Mouse (Mus musculus) forebrain, embryonic 14.5 days (tissue): ENCODE measurements around the gene Plcl1. TPM values are rescaled to one million over a fixed set of nuclear protein-coding genes. Genes with fewer than 3 reads are reported as not detected.
A peak's percentile ranks its signal among the peaks of the same experiment; 100 is the strongest.

Experiments
- ATAC-seq: fragments of 200-750 bp; cut with Nextera tagmentation; 2 replicates; pipeline ENCODE4 v1.8.0; 2017; ENCODE audit warnings: mild to moderate bottlenecking, moderate library complexity
- DNase-seq: peaks from one replicate; pipeline ENCODE4 v3.0.0-alpha.2; 2015; ENCODE audit warnings: low spot score
- H3K27ac ChIP-seq: fragments of 300-500 bp; sonication (generic); 2 replicates; pipeline ENCODE4 v1.5.1; 2014; ENCODE audit warnings: low read depth, mild to moderate bottlenecking, control low read depth, low read length, moderate library complexity
- H3K27me3 ChIP-seq: fragments of 300-500 bp; sonication (generic); replicated peaks from 2 replicates; pipeline ENCODE4 v1.6.1; 2014; ENCODE audit warnings: low read length, control low read depth, mixed read lengths; ENCODE audit not compliant: control insufficient read depth, insufficient read depth
- H3K36me3 ChIP-seq: fragments of 300-500 bp; sonication (generic); 2 replicates; pipeline ENCODE4 v1.6.1; 2014; ENCODE audit warnings: low read length, control low read depth; ENCODE audit not compliant: control insufficient read depth, insufficient read depth
- H3K4me1 ChIP-seq: fragments of 300-500 bp; sonication (generic); 2 replicates; pipeline ENCODE4 v1.6.1; 2014; ENCODE audit warnings: antibody characterized with exemption, low read length, control low read depth; ENCODE audit not compliant: control insufficient read depth, insufficient read depth
- H3K4me2 ChIP-seq: fragments of 300-500 bp; sonication (generic); 2 replicates; pipeline ENCODE4 v1.6.1; 2014; ENCODE audit warnings: mild to moderate bottlenecking, control low read depth, low read length
- H3K4me3 ChIP-seq: fragments of 300-500 bp; sonication (generic); 2 replicates; pipeline ENCODE4 v1.5.1; 2014; ENCODE audit warnings: low read depth, low read length, control low read depth
- H3K9ac ChIP-seq: fragments of 300-500 bp; sonication (generic); 2 replicates; pipeline ENCODE4 v1.6.1; 2014; ENCODE audit warnings: mild to moderate bottlenecking, low read length, control low read depth, moderate library complexity
- H3K9me3 ChIP-seq: fragments of 300-500 bp; sonication (generic); replicated peaks from 2 replicates; pipeline ENCODE4 v1.6.1; 2016; ENCODE audit warnings: low read length, control low read depth, mixed read lengths; ENCODE audit not compliant: control insufficient read depth
- WGBS: fragments of 180-500 bp; shearing (Covaris S2); extraction: QIAGEN DNeasy Blood & Tissue Kit; methylation state at CpG from one replicate; pipeline ENCODE4 v1.1.7; 2014; 5-methylcytosine and 5-hydroxymethylcytosine counted together
- polyA plus RNA-seq: library from polyadenylated mRNA; unstranded; fragments of >200 nt; fragmentation: Nextera tagmentation; extraction: Ambion mirVana; gene quantifications from 2 replicates; pipeline ENCODE4 v1.2.1, GENCODE M21; 2014

Gene Plcl1
- polyA plus RNA-seq, 1 experiment from 2014 or later, result 2.6 TPM

GRCm38 (mm10) chr1:55429051-55429450 is 23.3 kb downstream of the Plcl1 start:
- no peaks in the 10 kb centered on the region for H3K27me3 ChIP-seq
- H3K9me3 ChIP-seq, result no peaks in the 10 kb centered on the region
- 92% methylated on average over 2 of the region's 2 CpGs for WGBS
- H3K27ac ChIP-seq, result no peak overlapping the region
- no peak overlapping the region for H3K4me3 ChIP-seq
- H3K36me3 ChIP-seq, result no peaks in the 10 kb centered on the region
- H3K4me1 ChIP-seq, result no peaks in the 10 kb centered on the region
- ATAC-seq (no peak), DNase-seq (no peak)
- no peak overlapping the region for H3K4me2 ChIP-seq
- no peak overlapping the region for H3K9ac ChIP-seq

GRCm38 (mm10) chr1:55429708-55430107 is 24.0 kb downstream of the Plcl1 start:
- Histone ChIP-seq H3K27ac (no peak overlapping the region), H3K36me3 (no peaks in the 10 kb centered on the region), H3K27me3 (no peaks in the 10 kb centered on the region), H3K9me3 (no peaks in the 10 kb centered on the region), H3K9ac (no peak overlapping the region), H3K4me2 (no peak overlapping the region), H3K4me1 (no peaks in the 10 kb centered on the region), H3K4me3 (no peak overlapping the region)
- ATAC-seq, result no peak
- 93% methylated on average over 1 of the region's 1 CpGs for WGBS
- no peak for DNase-seq

DNA sequence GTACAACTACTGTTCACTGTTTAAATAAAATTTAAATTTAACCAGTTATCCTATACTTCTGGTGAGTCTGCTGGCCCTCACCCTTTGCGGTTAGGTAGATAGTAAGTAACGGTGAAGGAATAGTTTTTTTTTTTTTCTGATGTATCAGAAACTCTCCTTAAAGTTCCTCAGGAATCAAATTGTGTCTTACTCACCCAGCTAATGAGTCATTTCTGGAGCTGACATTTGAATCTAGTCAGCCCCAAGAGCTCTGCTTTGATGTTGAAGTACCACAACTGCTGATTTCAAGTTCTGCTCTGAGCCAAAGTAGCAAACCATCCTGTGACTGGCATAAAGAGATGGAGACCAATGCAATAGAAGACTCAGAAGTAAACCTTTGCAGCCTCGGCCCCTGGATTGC is 24.9 kb downstream of the Plcl1 start:
- no peak overlapping the region for H3K4me2 ChIP-seq
- H3K27me3 ChIP-seq, result no peaks in the 10 kb centered on the region
- H3K9me3 ChIP-seq, result no peaks in the 10 kb centered on the region
- ATAC-seq, result no peak
- H3K36me3 ChIP-seq, result no peaks in the 10 kb centered on the region
- H3K9ac ChIP-seq, result no peak overlapping the region
- no peaks in the 10 kb centered on the region for H3K4me1 ChIP-seq
- WGBS, result 94% methylated on average over 3 of the region's 3 CpGs
- H3K4me3 ChIP-seq, result no peak overlapping the region
- DNase-seq, result no peak
- no peak overlapping the region for H3K27ac ChIP-seq

GRCm38 (mm10) chr1:55436589-55436988 is 30.9 kb downstream of the Plcl1 start:
- WGBS, result 87% methylated on average over 5 of the region's 5 CpGs
- H3K4me3 ChIP-seq, result no peak overlapping the region
- no peak overlapping the region for H3K9ac ChIP-seq
- no peak overlapping the region for H3K4me2 ChIP-seq
- DNase-seq (no peak), ATAC-seq (no peak)
- H3K9me3 ChIP-seq, result no peaks in the 10 kb centered on the region
- no peaks in the 10 kb centered on the region for H3K27me3 ChIP-seq
- no peak overlapping the region for H3K27ac ChIP-seq
- peaks cover 9% of the 10 kb centered on the region; the same call in 1 of the 2 replicates for H3K4me1 ChIP-seq
- H3K36me3 ChIP-seq, result no peaks in the 10 kb centered on the region

DNA sequence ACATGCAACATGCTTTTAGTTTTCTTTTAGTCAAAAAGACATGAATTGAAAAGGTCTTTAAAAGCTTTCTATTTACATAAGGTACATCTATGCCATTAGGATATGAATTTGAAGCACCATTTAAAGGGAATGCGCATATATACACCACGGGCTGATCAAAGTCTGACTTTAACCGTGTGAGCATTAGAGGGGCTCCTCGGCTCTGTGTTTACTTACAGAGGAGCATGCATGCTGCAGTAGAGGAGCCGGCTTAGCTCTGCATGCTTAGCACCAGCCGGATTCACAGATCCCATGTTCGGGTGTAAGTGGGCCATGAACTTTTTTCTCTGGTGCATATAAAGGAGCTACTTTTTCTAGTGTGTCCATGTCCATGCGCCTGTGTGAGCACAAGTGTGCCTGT is 31.4 kb downstream of the Plcl1 start:
- Histone ChIP-seq H3K4me2 (no peak overlapping the region), H3K27ac (no peak overlapping the region), H3K9me3 (no peaks in the 10 kb centered on the region), H3K4me1 (peaks cover 9% of the 10 kb centered on the region; the same call in 1 of the 2 replicates), H3K27me3 (no peaks in the 10 kb centered on the region), H3K4me3 (no peak overlapping the region), H3K9ac (no peak overlapping the region), H3K36me3 (no peaks in the 10 kb centered on the region)
- DNase-seq, result no peak
- WGBS, result 87% methylated on average over 8 of the region's 8 CpGs
- no peak for ATAC-seq

DNA sequence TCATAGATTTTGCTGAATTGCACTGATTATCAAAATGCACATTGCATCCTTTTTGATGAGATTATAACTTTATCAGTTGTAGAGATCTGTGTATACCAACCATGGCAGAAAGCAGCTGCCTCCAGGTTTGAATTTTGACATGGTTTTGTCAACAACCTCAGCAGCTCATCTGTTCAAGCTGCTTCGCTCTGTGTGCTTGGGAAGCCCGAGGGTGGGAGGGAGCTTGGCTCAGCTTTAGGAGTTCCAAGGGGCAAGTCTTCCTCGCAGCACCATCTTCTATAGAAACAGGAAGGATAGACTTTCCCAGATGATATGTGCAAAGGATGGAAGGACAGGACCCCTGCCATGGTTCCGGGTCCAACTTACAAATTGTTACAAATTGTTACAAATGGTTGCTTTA is 32.9 kb downstream of the Plcl1 start:
- no peak overlapping the region for H3K9ac ChIP-seq
- peaks cover 9% of the 10 kb centered on the region; the same call in 1 of the 2 replicates for H3K4me1 ChIP-seq
- WGBS, result 78% methylated on average over 4 of the region's 4 CpGs

DNA sequence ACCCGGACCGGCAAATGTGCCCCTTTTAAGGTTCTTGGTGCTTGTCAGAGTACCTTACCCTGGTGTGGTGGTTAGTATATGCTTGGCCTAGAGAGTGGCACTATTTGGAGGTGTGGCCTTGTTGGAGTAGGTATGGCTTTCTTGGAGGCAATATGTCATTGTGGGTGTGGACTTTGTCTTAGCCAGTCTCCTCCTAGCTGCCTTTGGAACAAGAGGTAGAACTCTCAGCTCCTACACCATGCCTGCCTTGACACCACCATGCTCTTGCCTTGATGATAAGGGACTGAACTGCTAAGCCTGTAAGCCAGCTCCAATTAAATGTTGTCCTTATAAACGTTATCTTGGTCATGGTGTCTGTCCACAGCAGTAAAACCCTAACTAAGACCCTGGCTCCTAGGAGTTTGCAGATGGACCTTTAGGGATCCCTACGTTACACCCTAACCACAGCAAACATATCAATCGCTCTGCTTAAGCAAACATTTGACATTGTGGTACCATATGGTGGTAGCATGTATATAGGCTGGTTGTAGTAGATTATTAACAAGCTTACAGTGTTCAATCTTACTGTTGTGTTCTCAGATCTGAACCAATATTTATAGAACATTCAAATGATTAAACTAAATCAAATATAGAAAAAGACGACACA is 39.4 kb downstream of the Plcl1 start:
- H3K4me3 ChIP-seq, result no peak overlapping the region
- no peaks in the 10 kb centered on the region for H3K9me3 ChIP-seq
- no peak for DNase-seq
- no peak for ATAC-seq
- H3K4me2 ChIP-seq, result no peak overlapping the region
- H3K4me1 ChIP-seq, result no peaks in the 10 kb centered on the region
- WGBS, result 94% methylated on average over 6 of the region's 6 CpGs
- H3K27me3 ChIP-seq, result no peaks in the 10 kb centered on the region
- no peak overlapping the region for H3K9ac ChIP-seq
- no peak overlapping the region for H3K27ac ChIP-seq
- H3K36me3 ChIP-seq, result no peaks in the 10 kb centered on the region

More for the DNA sequence above, 32.9 kb downstream of the Plcl1 start:
- Histone ChIP-seq H3K27ac (no peak overlapping the region), H3K36me3 (no peaks in the 10 kb centered on the region), H3K4me3 (no peak overlapping the region), H3K9me3 (no peaks in the 10 kb centered on the region), H3K4me2 (no peak overlapping the region), H3K27me3 (no peaks in the 10 kb centered on the region)
- DNase-seq (peak; percentile 47), ATAC-seq (peak; percentile 60; the same call in 1 of the 2 replicates)

GRCm38 (mm10) chr1:55445689-55446044 is 39.9 kb downstream of the Plcl1 start:
- ATAC-seq (no peak), DNase-seq (no peak)
- no peak overlapping the region for H3K27ac ChIP-seq
- H3K9ac ChIP-seq, result no peak overlapping the region
- H3K36me3 ChIP-seq, result no peaks in the 10 kb centered on the region
- no peaks in the 10 kb centered on the region for H3K4me1 ChIP-seq
- no peak overlapping the region for H3K4me2 ChIP-seq
- H3K9me3 ChIP-seq, result no peaks in the 10 kb centered on the region
- WGBS, result 69% methylated on average over 3 of the region's 3 CpGs
- no peaks in the 10 kb centered on the region for H3K27me3 ChIP-seq
- H3K4me3 ChIP-seq, result no peak overlapping the region

GRCm38 (mm10) chr1:55446273-55446672 is 40.6 kb downstream of the Plcl1 start:
- H3K9ac ChIP-seq, result no peak overlapping the region
- no peaks in the 10 kb centered on the region for H3K9me3 ChIP-seq
- no peak overlapping the region for H3K27ac ChIP-seq
- no peaks in the 10 kb centered on the region for H3K36me3 ChIP-seq
- H3K27me3 ChIP-seq, result no peaks in the 10 kb centered on the region
- WGBS, result 88% methylated on average over 5 of the region's 5 CpGs
- DNase-seq (no peak), ATAC-seq (no peak)
- H3K4me2 ChIP-seq, result no peak overlapping the region
- H3K4me1 ChIP-seq, result no peaks in the 10 kb centered on the region
- no peak overlapping the region for H3K4me3 ChIP-seq
